Mouse (Mus musculus) heart, embryonic 13.5 days (tissue): ENCODE results near the gene Itga9. TPM values are rescaled to one million over a fixed set of nuclear protein-coding genes. Genes with fewer than 3 reads are reported as not detected.

Experiments
- ATAC-seq: fragments of 200-750 bp; cut with Nextera tagmentation; 2 replicates; pipeline ENCODE4 v1.8.0; 2017; ENCODE audit warnings: moderate TSS enrichment; ENCODE audit not compliant: insufficient number of reproducible peaks, low FRiP score, low TSS enrichment; ENCODE audit errors: extremely low read depth
- H3K27ac ChIP-seq: fragments of 300-500 bp; sonication (generic); replicated peaks from 2 replicates; pipeline ENCODE4 v1.5.1; 2015; ENCODE audit warnings: moderate library complexity, mild to moderate bottlenecking, inconsistent platforms
- H3K27me3 ChIP-seq: fragments of 300-500 bp; sonication (generic); replicated peaks from 2 replicates; pipeline ENCODE4 v1.6.1; 2015; ENCODE audit warnings: mild to moderate bottlenecking, inconsistent platforms
- H3K36me3 ChIP-seq: fragments of 300-500 bp; sonication (generic); 2 replicates; pipeline ENCODE4 v1.6.1; 2015; ENCODE audit warnings: mild to moderate bottlenecking, inconsistent platforms
- H3K4me1 ChIP-seq: fragments of 300-500 bp; sonication (generic); 2 replicates; pipeline ENCODE4 v1.6.1; 2015; ENCODE audit warnings: inconsistent platforms
- H3K4me2 ChIP-seq: fragments of 300-500 bp; sonication (generic); 2 replicates; pipeline ENCODE4 v1.6.1; 2015; ENCODE audit warnings: inconsistent platforms, mild to moderate bottlenecking, moderate library complexity
- H3K4me3 ChIP-seq: fragments of 300-500 bp; sonication (generic); 2 replicates; pipeline ENCODE4 v1.5.1; 2015; ENCODE audit warnings: moderate library complexity, mild to moderate bottlenecking, inconsistent platforms
- H3K9ac ChIP-seq: fragments of 300-500 bp; sonication (generic); 2 replicates; pipeline ENCODE4 v1.6.1; 2015; ENCODE audit warnings: inconsistent platforms, mild to moderate bottlenecking, moderate library complexity
- H3K9me3 ChIP-seq: fragments of 300-500 bp; sonication (generic); 2 replicates; pipeline ENCODE4 v1.6.1; 2016; ENCODE audit warnings: inconsistent platforms
- WGBS: fragments of 180-500 bp; shearing (Covaris S2); methylation state at CpG from one replicate; pipeline ENCODE4 v1.1.7; 2015; ENCODE audit warnings: mixed read lengths; 5-methylcytosine and 5-hydroxymethylcytosine counted together
- polyA plus RNA-seq: library from polyadenylated mRNA; unstranded; fragments of >200 nt; fragmentation: Nextera tagmentation; extraction: Ambion mirVana; gene quantifications from 2 replicates; pipeline ENCODE4 v1.2.1, GENCODE M21; 2015

The Itga9 gene
- polyA plus RNA-seq, 1 experiment from 2014 or later = 6.5 TPM

GRCm38 (mm10) chr9:118801910-118802287 lies 195.4 kb downstream of the Itga9 start:
- H3K4me2 ChIP-seq = no peak overlapping the region
- no peaks in the 10 kb centered on the region for H3K9me3 ChIP-seq
- peaks cover 13% of the 10 kb centered on the region for H3K4me1 ChIP-seq
- no peak for ATAC-seq
- H3K9ac ChIP-seq = no peak overlapping the region
- peaks cover 4% of the 10 kb centered on the region; the same call in 1 of the 2 replicates for H3K36me3 ChIP-seq
- 88% methylated on average over 8 of the region's 8 CpGs for WGBS
- H3K4me3 ChIP-seq = no peak overlapping the region
- H3K27me3 ChIP-seq = no peaks in the 10 kb centered on the region
- H3K27ac ChIP-seq = 0 out of 2 replicates have a peak overlapping the region, but pooled peaks have one; percentile 1

- H3K27ac ChIP-seq = 0 out of 2 replicates have a peak overlapping the region, but pooled peaks have one; percentile 1
- H3K4me1 ChIP-seq = peaks cover 13% of the 10 kb centered on the region
- H3K9ac ChIP-seq = no peak overlapping the region
- no peaks in the 10 kb centered on the region for H3K27me3 ChIP-seq
- no peak for ATAC-seq
- 91% methylated on average over 11 of the region's 11 CpGs for WGBS
- H3K9me3 ChIP-seq = no peaks in the 10 kb centered on the region
- H3K4me2 ChIP-seq = no peak overlapping the region
- H3K4me3 ChIP-seq = no peak overlapping the region
- peaks cover 7% of the 10 kb centered on the region for H3K36me3 ChIP-seq
Observed at GRCm38 (mm10) chr9:118802380-118802779, 195.9 kb downstream of the Itga9 start.

GRCm38 (mm10) chr9:118805740-118806139 lies 199.2 kb downstream of the Itga9 start:
- no peak overlapping the region for H3K9ac ChIP-seq
- H3K9me3 ChIP-seq = no peaks in the 10 kb centered on the region
- no peak for ATAC-seq
- H3K27ac ChIP-seq = no peak overlapping the region
- H3K4me1 ChIP-seq = peaks cover 13% of the 10 kb centered on the region
- no peak overlapping the region for H3K4me3 ChIP-seq
- H3K27me3 ChIP-seq = no peaks in the 10 kb centered on the region
- H3K4me2 ChIP-seq = no peak overlapping the region
- 62% methylated on average over 6 of the region's 6 CpGs for WGBS
- peaks cover 12% of the 10 kb centered on the region for H3K36me3 ChIP-seq

DNA sequence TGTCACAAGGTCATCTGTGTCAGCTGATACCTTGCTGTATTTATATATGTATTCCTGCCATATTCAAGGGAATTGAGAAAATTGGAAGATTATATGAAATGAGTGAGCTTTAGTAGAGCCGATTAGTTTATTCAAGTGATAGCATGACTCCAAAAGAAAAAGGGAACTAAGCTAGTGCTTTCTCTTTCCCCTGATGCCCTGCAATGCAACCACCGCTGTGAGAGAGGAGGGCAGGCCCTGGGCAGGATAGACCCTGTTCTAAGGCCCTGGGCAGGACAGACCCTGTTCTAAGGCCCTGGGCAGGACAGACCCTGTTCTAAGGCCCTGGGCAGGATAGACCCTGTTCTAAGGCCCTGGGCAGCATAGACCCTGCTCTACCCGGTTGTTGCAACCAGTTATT lies 201.2 kb downstream of the Itga9 start:
- Histone ChIP-seq H3K27ac (no peak overlapping the region), H3K9ac (no peak overlapping the region), H3K9me3 (no peaks in the 10 kb centered on the region), H3K27me3 (no peaks in the 10 kb centered on the region), H3K4me1 (peaks cover 10% of the 10 kb centered on the region), H3K36me3 (peaks cover 8% of the 10 kb centered on the region; the same call in 1 of the 2 replicates), H3K4me2 (no peak overlapping the region), H3K4me3 (no peak overlapping the region)
- ATAC-seq = no peak
- 92% methylated on average over 3 of the region's 3 CpGs for WGBS

DNA sequence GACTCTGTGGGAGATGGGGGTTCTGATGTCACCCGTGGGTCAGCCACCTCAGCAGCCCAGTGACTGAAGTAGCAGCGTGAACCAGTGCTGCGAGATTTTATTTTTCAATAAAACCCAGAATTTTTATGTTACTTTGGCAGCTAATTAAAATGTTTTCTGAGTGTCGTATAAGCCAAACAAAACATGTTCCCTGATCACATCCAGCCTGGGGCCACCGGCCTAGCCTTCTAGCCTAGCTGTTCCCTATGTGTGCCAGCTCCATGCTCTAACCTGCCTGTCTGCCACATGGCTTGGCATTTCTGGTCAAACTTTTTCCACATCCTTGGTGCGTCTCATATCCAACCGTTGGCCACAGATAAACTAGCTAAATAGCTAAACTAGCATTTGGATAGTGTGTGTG lies 205.7 kb downstream of the Itga9 start:
- Histone ChIP-seq H3K36me3 (peaks cover 10% of the 10 kb centered on the region; the same call in 1 of the 2 replicates), H3K4me2 (no peak overlapping the region), H3K4me3 (no peak overlapping the region), H3K9ac (no peak overlapping the region), H3K27me3 (0 out of 2 replicates have a peak, but pooled peaks cover 3% of the 10 kb centered on the region), H3K27ac (no peak overlapping the region), H3K4me1 (no peaks in the 10 kb centered on the region), H3K9me3 (no peaks in the 10 kb centered on the region)
- WGBS = 84% methylated on average over 7 of the region's 7 CpGs
- no peak for ATAC-seq

- Histone ChIP-seq H3K4me1 (no peaks in the 10 kb centered on the region), H3K27me3 (0 out of 2 replicates have a peak, but pooled peaks cover 3% of the 10 kb centered on the region), H3K9ac (no peak overlapping the region), H3K27ac (no peak overlapping the region), H3K9me3 (no peaks in the 10 kb centered on the region), H3K4me2 (no peak overlapping the region), H3K4me3 (no peak overlapping the region), H3K36me3 (0 out of 2 replicates have a peak, but pooled peaks cover 9% of the 10 kb centered on the region)
- no peak for ATAC-seq
- WGBS = 82% methylated on average over 5 of the region's 5 CpGs
Observed at GRCm38 (mm10) chr9:118813492-118813891, 207.0 kb downstream of the Itga9 start.

DNA sequence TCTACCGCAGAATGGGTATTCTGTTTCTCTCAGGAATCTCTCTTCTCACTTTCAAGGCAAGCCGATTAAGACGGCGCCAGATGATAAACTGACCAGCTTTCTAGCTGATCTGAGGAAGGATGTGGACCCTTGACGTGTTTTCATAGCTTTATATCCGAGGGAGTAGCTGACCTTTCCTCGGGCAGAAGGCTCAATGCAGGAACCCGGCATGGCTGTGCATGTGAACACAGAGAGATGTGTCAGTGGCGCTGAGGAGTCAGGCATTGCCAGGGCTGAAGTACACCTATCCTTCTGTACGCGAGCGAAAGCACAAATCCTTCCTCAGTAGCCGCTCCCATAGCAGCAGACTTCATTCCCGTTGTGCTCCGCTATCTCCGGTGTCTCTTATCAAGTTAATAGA lies 207.6 kb downstream of the Itga9 start:
- H3K9ac ChIP-seq = no peak overlapping the region
- H3K36me3 ChIP-seq = 0 out of 2 replicates have a peak, but pooled peaks cover 9% of the 10 kb centered on the region
- no peaks in the 10 kb centered on the region for H3K4me1 ChIP-seq
- ATAC-seq = no peak
- no peak overlapping the region for H3K4me3 ChIP-seq
- no peaks in the 10 kb centered on the region for H3K9me3 ChIP-seq
- WGBS = 71% methylated on average over 16 of the region's 16 CpGs
- no peak overlapping the region for H3K27ac ChIP-seq
- H3K27me3 ChIP-seq = 0 out of 2 replicates have a peak, but pooled peaks cover 3% of the 10 kb centered on the region
- H3K4me2 ChIP-seq = no peak overlapping the region

GRCm38 (mm10) chr9:118814461-118814860 lies 208.0 kb downstream of the Itga9 start:
- no peak overlapping the region for H3K4me2 ChIP-seq
- no peaks in the 10 kb centered on the region for H3K4me1 ChIP-seq
- no peak overlapping the region for H3K9ac ChIP-seq
- 0 out of 2 replicates have a peak, but pooled peaks cover 9% of the 10 kb centered on the region for H3K36me3 ChIP-seq
- H3K4me3 ChIP-seq = no peak overlapping the region
- ATAC-seq = no peak
- H3K9me3 ChIP-seq = no peaks in the 10 kb centered on the region
- no peak overlapping the region for H3K27ac ChIP-seq
- 64% methylated on average over 8 of the region's 8 CpGs for WGBS
- H3K27me3 ChIP-seq = 0 out of 2 replicates have a peak, but pooled peaks cover 3% of the 10 kb centered on the region

- ATAC-seq = no peak
- WGBS = 97% methylated on average over 8 of the region's 8 CpGs
- no peaks in the 10 kb centered on the region for H3K4me1 ChIP-seq
Observed at GRCm38 (mm10) chr9:118815543-118815942, 209.1 kb downstream of the Itga9 start.

DNA sequence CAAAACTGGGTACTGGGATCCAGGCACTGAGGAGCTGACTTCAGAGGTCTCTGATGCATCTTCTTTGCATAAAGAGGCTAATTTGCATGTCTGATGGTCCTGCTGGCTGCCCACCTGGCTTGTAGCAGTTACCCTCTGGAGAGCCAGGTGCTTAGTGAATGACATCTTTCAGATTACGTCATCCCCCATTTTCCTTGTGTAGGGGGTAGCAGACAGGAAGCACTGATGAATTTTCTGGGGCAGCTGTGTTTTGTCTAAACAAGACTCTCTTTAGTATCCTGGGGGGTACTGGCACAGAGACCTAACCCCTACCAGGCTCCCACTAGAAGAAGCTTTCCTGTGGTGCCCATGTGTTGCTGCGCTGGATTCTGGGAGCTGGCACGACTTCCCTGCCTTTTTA lies 212.0 kb downstream of the Itga9 start:
- Histone ChIP-seq H3K36me3 (0 out of 2 replicates have a peak, but pooled peaks cover 4% of the 10 kb centered on the region), H3K4me3 (no peak overlapping the region), H3K4me2 (no peak overlapping the region), H3K9me3 (no peaks in the 10 kb centered on the region), H3K9ac (no peak overlapping the region), H3K27ac (no peak overlapping the region), H3K27me3 (peaks cover 6% of the 10 kb centered on the region; the same call in 1 of the 2 replicates), H3K4me1 (peaks cover 19% of the 10 kb centered on the region)
- ATAC-seq = no peak
- 67% methylated on average over 3 of the region's 3 CpGs for WGBS

More at GRCm38 (mm10) chr9:118815543-118815942, 209.1 kb downstream of the Itga9 start:
- Histone ChIP-seq H3K4me2 (no peak overlapping the region), H3K36me3 (0 out of 2 replicates have a peak, but pooled peaks cover 5% of the 10 kb centered on the region), H3K9ac (no peak overlapping the region), H3K4me3 (no peak overlapping the region), H3K9me3 (no peaks in the 10 kb centered on the region), H3K27me3 (0 out of 2 replicates have a peak, but pooled peaks cover 3% of the 10 kb centered on the region), H3K27ac (no peak overlapping the region)

DNA sequence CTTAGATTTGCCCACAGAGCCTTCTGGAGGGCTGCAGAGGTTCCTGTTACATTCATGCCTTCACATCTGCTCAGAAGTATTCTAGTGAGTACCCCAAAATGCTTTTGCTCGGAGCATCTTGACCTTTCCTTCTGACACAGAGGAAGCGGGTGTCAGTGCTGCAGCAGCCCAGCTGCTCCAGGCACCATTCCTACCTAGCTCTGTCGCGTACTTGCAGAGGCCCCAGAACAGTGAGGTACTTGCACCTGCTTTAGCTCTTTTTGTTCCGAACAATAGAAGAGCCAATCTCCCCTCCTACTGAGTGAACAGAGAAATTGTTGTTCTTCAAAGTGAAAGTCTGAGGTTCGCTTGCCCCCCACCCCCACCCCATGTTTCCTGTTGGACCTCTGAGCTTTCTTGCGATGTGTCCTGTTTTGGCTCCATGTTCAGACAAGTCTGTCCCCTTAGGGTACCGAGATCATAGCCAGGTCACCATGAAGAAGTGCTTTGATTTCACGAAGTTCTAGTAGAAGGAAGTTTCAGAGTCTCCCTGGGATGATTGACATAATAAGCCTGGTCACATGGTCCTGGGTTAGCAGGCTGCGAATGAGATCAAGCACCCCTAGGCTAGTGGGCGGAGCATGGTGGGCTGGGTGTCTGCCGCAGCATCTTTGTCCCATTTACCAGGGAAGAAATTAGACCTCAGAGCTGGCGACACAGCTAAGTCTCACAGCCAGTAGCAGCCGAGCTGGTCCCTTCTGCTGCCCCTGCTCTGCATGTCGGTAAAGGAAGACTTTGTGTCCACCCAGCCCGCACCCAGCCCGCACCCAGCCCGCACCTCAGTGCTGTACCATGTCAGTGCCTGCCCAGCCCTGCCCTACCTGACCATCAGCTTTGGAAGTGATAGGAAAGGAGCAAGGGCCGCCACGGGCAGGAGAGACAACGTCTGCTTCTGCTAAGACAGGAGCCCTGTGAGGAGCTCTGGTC lies 215.0 kb downstream of the Itga9 start:
- Histone ChIP-seq H3K9me3 (no peaks in the 10 kb centered on the region), H3K36me3 (0 out of 2 replicates have a peak, but pooled peaks cover 6% of the 10 kb centered on the region), H3K4me3 (peak overlapping the region; percentile 30), H3K27ac (0 out of 2 replicates have a peak overlapping the region, but pooled peaks have one; percentile 37), H3K9ac (peak overlapping the region; percentile 68), H3K4me2 (peak overlapping the region; percentile 66), H3K27me3 (peaks cover 6% of the 10 kb centered on the region; the same call in 1 of the 2 replicates), H3K4me1 (peaks cover 19% of the 10 kb centered on the region)
- 41% methylated on average over 21 of the region's 21 CpGs for WGBS
- ATAC-seq = no peak
